Mouse (Mus musculus): ENCODE results near the gene D6Ertd527e.

Gene D6Ertd527e

GRCm38 (mm10) chr6:87111493-87111892 is 6.9 kb downstream of the D6Ertd527e start:
- no peak for DNase-seq (ENCODE audit: low spot score in 2 of 2)

- DNase-seq (ENCODE audit: low spot score in 2 of 2): no peak
These were observed 7.6 kb downstream of the D6Ertd527e start for GRCm38 (mm10) chr6:87112125-87112524.

- no peak for DNase-seq (ENCODE audit: low spot score in 2 of 2)
These were observed 11.4 kb downstream of the D6Ertd527e start for GRCm38 (mm10) chr6:87115981-87116380.

- no peak for DNase-seq (ENCODE audit: low spot score in 2 of 2)
These were observed 12.1 kb downstream of the D6Ertd527e start for GRCm38 (mm10) chr6:87116596-87116995.

DNA sequence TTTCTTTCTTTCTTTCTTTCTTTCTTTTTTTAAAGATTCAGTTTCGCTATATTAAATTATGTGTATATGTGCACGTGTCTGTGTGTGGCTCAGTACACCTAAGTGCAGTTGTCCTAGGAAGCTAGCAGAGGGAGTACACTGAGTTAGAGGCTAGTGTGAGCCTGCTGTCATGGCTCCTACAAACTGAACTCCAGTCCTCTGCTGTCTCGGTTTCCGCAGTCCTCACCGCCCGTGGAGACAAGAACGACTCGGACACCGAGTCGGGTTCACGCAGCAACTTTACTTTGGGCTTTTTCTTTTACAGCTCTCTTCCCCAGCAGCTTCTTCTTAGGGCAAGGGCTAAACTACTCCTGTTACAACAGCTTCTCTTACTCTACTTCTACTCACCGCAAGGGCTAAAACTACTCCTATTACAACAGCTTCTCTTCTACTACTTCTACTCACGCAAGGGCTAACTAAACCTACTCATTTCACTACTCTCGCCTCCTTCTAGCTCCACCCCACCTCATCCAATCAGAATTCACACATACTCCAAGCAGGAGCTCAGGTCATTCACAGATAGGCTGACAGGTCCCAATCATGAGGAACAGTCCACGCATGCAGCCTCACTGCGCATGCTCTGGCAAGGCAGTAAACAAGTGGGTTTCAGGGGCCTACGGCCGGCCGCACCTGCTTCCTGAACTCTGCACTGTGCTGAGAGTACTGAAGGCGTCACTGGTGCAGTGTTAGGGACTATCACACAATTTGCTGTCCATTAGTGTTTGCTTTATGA is 14.7 kb downstream of the D6Ertd527e start:
- DNase-seq (ENCODE audit: low spot score in 2 of 2): no peak

DNA sequence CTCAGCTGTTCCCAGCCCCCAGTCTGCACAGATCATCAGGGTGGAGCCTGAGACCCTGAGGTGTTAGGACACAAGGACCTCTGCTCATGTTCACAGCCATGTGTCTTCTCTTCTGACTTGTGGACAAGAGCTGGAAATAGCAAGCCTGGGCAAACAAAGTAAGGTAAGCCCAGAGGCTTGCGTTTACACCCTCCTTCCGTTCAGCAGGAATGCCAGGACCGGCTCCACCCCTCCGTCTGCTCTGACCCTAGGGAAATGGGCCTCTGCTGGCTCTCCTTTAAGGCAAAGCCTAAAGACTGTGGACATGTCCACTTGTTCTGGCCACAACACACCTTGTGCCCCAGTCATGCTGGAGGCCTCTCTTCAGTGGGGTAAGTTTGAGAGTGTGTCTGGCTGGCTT is 15.4 kb downstream of the D6Ertd527e start:
- DNase-seq (ENCODE audit: low spot score in 2 of 2): no peak

GRCm38 (mm10) chr6:87120661-87121060 is 16.1 kb downstream of the D6Ertd527e start:
- DNase-seq (ENCODE audit: low spot score in 2 of 2): no peak

GRCm38 (mm10) chr6:87121961-87122360 is 17.4 kb downstream of the D6Ertd527e start:
- DNase-seq (ENCODE audit: low spot score in 2 of 2): no peak

DNA sequence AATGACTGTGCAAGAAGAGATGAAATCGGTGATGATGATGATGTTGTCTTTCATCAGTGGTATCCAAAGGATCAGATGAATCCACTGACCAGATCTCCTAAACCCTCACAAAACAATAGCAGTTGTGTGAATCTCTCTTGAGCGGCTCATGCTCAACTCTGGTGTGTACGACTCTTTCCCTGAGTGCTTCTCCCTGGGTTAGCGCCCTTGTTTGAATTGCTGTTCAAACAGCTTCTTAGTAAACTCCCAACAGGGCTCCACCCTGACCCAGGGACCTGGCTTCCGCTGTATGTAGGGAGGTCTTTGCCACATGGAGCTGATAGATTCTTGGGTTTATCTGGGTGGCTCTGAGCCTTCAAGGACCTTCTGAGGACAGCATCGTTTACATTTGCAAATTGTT is 18.9 kb downstream of the D6Ertd527e start:
- no peak for DNase-seq (ENCODE audit: low spot score in 2 of 2)

GRCm38 (mm10) chr6:87123973-87124372 is 19.4 kb downstream of the D6Ertd527e start:
- DNase-seq (ENCODE audit: low spot score in 2 of 2): no peak

- no peak for DNase-seq (ENCODE audit: low spot score in 2 of 2)
These were observed 22.7 kb downstream of the D6Ertd527e start for GRCm38 (mm10) chr6:87127049-87127753.

- DNase-seq (ENCODE audit: low spot score in 2 of 2): no peak
These were observed 25.3 kb downstream of the D6Ertd527e start for GRCm38 (mm10) chr6:87129861-87130260.

GRCm38 (mm10) chr6:87130628-87131027 is 26.1 kb downstream of the D6Ertd527e start:
- no peak for DNase-seq (ENCODE audit: low spot score in 2 of 2)

GRCm38 (mm10) chr6:87131078-87131477 is 26.5 kb downstream of the D6Ertd527e start:
- no peak for DNase-seq (ENCODE audit: low spot score in 2 of 2)

DNA sequence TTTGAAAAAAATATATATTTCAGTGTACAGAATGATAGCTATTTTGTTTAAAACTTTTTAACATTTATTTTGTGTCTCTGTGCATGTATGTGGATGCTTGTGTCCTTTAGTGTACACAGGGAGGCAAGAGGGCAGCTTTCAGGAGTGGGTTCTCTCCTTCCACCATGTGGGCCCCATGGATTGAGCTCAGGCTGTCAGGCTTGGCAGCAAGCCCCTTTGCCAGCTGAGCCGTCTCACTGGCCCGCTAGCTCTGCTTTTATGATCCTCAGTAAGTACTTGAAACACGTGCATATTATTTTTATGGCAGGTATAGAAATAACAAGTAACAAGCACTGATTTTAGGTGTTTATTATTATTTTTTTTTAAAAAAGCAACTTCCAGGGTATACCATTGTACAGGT is 29.0 kb downstream of the D6Ertd527e start:
- DNase-seq (ENCODE audit: low spot score in 2 of 2): no peak

- DNase-seq (ENCODE audit: low spot score in 2 of 2): no peak
These were observed 29.5 kb downstream of the D6Ertd527e start for GRCm38 (mm10) chr6:87133966-87134546.

DNA sequence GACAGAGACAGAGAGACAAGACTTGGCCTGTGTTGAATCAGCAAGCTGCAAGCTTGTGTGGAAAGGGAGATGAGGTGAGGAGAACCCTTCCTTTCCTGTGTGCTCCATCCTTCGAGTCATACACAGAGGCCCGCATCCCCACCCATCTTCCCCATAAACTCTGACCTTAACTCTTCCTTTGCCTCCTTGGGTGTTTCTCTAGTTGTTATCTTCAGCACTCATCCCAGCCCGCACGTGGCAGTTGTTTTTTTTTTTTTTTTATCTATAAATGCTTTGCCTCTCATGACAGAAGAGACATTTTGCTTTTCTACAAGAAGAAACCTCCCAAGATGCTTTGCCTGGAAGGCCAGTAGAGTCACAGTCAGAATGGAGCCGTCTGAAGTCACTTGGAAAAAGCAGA is 33.9 kb downstream of the D6Ertd527e start:
- DNase-seq (ENCODE audit: low spot score in 2 of 2): no peak

DNA sequence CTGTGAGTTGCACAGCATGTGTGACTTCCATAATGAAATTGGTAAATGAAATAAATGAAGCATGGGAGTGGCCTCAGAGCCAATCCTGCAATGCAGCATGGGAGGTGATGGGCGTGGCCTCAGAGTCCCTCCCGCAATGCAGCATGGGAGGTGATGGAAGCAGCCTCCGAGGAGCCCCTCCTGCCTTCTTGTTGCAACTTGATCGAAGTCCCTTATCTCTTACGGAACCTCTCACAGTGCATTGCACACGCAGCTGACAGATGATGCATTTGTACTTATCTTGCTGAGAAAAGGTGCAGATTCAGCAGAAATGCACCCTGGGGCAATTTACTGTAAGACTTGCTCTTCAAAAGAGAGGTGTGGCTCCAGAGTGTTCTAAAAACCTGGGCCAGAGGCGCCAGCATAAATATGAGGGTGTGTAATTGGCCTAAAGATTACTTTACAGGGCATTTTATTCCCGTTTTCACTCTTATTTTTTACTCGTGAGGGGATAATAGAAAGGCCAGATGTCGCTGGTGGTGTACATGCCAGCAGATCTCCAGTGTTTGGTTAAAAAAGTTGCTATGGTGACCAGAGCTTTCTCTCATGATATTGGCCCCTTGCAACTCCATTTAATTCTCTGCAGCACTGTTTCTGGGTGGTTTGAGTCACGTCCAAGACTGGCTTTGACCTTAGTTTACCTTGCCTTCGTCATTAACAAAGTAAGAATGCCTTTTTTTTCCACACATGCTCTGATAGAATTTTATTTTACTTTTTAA is 35.4 kb downstream of the D6Ertd527e start:
- no peak for DNase-seq (ENCODE audit: low spot score in 2 of 2)

GRCm38 (mm10) chr6:87142239-87142638 is 37.7 kb downstream of the D6Ertd527e start:
- no peak for DNase-seq (ENCODE audit: low spot score in 2 of 2)

GRCm38 (mm10) chr6:87143594-87143993 is 39.0 kb downstream of the D6Ertd527e start:
- no peak for DNase-seq (ENCODE audit: low spot score in 2 of 2)

DNA sequence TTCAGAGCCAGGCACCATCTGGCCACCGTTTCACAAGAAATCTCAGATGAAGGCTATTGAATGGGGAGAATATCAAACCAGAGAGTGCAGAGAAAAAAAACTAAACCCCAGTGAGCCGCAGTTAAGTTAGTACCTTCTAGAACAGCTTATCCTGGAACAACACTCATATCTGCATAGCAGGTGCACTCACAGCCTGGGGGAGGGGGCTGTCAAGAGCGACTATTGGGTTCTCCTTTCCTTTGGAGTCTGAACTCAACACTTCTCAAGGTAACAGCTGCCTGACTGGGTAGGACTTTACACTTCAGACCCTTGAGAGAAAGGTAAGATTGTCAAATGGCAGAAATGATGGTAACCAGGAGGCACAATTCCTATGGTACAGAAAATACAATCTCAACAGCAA is 43.4 kb downstream of the D6Ertd527e start:
- DNase-seq (ENCODE audit: low spot score in 2 of 2): no peak

- DNase-seq (ENCODE audit: low spot score in 2 of 2): no peak
These were observed 45.9 kb downstream of the D6Ertd527e start for GRCm38 (mm10) chr6:87150471-87150870.

All from frontal cortex, postnatal 25 days (tissue).